Mouse (Mus musculus): ENCODE results near the gene Oit3.
"Not testable (repeated sequence)": the region's sequence is repeated elsewhere in the genome, so short reads cannot be mapped to it uniquely, and the experiment has no call there.

Oit3 gene

GRCm38 (mm10) chr10:59429448-59430135, 12.0 kb downstream of the Oit3 start:
- DNase-seq (ENCODE audit: extremely low spot score): no peak

DNA sequence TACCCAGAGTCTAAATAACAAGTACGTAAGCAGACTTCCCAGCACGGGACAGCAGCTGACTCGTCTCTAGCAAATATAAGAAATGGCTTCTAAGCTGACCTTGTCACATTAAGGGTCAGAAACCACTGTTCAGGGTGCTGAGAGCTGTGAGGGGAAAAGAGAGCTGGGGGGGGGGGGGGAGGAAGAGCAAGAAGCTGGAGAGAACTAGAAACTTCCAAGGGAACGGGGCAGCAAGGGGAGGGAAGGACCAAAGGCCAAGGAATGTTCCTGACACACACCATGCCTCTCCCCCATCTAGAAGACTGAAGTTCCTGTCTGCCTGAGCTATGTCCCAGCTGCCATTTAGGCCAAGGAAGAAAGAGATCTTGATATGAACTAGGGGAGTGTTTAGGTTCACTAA, 15.2 kb downstream of the Oit3 start:
- no peak for DNase-seq (ENCODE audit: extremely low spot score)

- DNase-seq (ENCODE audit: extremely low spot score): no peak
Observed at GRCm38 (mm10) chr10:59425369-59425768, 16.2 kb downstream of the Oit3 start.

DNA sequence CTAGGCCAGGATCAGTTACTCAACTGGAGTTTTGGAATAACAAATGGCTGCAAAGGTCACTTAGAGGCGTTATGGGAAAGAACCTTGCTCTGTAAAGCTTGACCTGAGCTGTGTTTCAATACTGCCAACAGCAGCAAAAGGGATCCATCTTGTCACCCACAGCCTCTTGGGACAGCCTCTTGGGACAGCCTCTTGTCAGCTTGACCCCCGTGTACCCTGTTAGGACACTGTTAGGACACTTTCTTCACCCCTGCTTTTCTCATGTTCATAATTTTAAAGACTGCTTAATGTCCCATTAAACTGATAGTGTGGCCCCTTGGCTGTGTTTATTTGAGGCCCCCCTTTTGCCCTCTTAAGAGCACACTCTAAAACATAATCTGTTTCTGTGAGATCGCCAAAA, 17.1 kb downstream of the Oit3 start:
- no peak for DNase-seq (ENCODE audit: extremely low spot score)

GRCm38 (mm10) chr10:59419516-59419915, 22.1 kb downstream of the Oit3 start:
- no peak for DNase-seq (ENCODE audit: extremely low spot score)

GRCm38 (mm10) chr10:59416623-59417022, 25.0 kb downstream of the Oit3 start:
- DNase-seq (ENCODE audit: extremely low spot score): no peak

DNA sequence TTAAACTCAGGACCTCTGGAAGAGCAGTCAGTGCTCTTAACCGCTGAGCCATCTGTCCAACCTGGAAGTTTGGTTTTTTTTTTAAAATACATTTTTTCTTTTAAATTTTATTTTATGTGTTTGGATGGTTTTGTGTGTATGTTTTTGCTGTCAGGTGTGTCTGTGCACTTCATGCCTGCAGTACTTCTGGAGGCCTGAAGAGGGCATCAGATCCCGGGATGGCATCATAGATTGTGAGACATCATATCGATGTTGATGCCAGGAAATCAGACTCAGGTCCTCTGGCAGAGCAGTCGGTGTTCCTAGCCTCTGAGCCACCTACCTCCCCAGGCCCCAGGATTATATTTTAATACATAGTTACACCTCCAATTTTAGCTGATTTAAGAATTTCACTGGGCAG, 27.9 kb downstream of the Oit3 start:
- DNase-seq (ENCODE audit: extremely low spot score): no peak

DNA sequence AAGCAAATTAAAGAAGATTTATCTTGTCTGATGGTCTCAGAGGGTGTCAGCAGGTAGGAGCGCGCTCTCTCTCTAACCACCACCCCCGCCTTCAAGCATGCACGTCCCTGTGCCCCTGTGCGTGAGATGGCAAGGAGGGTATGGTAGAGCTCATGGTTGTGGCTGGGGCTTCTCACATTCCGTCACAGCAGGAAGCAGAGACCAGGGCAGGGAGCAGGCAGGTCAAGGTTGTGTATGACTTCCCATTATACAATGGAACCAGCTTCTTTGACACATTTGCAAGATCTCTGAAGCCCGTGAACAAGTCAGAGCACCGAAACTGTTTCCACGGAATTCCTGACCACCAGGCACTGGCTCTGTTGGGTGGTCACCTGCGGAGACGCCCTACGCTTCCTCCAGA, 31.3 kb downstream of the Oit3 start:
- DNase-seq (ENCODE audit: extremely low spot score): no peak

GRCm38 (mm10) chr10:59408499-59408898, 33.1 kb downstream of the Oit3 start:
- DNase-seq (ENCODE audit: extremely low spot score): no peak

- no peak for DNase-seq (ENCODE audit: extremely low spot score)
Observed at GRCm38 (mm10) chr10:59403793-59404149, 37.8 kb downstream of the Oit3 start.

DNA sequence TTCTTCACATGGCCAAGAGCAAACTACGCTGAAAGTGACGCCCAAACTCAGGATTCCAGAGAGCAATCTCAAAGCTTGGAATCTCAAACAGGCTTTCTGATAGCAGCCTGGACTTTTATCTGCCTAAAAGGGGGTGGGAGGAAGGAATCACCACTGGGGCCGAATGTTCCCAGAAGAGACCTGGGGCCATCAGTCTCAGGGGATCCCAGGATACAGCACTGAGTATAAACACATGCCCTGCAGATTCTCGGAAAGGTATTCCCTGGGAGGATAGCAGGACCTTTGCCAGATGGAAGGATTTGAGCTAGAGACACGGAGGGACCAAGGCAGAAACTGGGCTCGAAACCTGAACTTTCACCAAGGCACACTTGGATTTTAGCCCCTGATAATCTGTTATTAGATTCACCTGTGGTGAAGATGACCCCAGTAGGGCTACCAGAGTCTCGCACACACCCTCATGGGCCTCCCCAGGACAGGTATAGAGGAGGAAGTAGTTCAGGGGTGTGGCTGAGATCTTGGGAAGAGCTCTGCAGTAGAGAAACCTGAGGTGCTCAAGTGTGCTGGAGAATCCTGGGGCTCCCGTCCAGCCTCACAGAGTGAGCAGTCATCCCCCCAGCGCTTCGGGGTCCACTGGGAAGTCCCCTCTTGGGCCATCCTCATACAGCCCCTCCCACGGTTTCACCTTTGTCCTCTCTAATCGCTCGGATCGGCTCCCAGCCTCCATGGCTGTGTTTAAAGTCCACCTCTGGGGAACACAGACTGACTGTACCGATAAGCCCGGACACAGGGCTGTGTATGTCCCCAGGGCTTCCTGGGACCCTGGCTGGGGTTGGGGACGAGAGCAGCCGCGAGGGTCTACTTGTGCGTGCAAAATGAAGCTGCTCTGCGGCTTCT, 38.4 kb downstream of the Oit3 start, which contains the start of gene Pla2g12b:
Pla2g12b (plus strand) TSS at position 762 of the 894 bp plus-strand sequence.
- DNase-seq (ENCODE audit: extremely low spot score): no peak

- not testable (repeated sequence) for DNase-seq (ENCODE audit: extremely low spot score)
Observed at GRCm38 (mm10) chr10:59395461-59395860, 46.1 kb downstream of the Oit3 start, which contains the start of gene Gm10273. Gene Gm10273, plus strand, starts transcription at chr10:59395632.

DNA sequence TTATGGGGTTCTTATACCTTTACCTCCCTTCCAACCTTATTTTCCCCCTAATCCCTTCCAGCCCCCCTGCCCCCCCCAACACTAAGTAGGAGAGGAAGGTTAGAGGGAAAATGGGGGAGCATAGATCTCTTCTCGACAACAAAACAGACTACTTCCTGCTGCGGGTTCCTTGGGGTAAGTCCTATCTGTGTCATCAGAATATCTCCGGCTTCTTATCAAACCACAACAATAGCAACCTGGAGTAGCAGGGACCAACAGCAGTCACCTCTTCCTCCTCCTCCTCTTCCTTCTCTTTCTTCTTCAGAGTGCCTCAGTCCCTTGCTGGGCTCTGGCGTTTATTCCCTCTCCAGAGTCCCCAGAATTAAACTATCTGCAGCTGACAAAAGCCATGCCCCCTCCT, 49.7 kb downstream of the Oit3 start:
- no peak for DNase-seq (ENCODE audit: extremely low spot score)

DNA sequence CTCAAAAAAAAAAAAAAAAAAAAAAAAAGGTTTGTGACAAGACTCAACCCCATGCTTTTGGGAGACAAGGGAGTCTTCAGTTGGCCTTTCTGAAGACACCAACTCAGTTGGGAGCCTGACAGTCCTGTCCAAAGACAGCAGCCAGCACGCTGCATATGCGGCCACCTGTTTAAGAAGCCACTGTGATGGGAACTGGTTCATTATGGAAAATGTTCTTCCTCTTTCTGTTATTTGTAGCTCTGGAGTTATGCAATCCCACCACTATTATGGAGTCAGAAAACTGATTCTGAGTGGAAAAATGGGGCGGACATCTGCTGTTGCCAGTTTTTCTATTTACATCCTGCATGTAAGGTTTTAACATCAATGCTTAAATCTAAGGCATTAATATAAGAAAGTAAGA, 51.9 kb downstream of the Oit3 start:
- no peak for DNase-seq (ENCODE audit: extremely low spot score)

DNA sequence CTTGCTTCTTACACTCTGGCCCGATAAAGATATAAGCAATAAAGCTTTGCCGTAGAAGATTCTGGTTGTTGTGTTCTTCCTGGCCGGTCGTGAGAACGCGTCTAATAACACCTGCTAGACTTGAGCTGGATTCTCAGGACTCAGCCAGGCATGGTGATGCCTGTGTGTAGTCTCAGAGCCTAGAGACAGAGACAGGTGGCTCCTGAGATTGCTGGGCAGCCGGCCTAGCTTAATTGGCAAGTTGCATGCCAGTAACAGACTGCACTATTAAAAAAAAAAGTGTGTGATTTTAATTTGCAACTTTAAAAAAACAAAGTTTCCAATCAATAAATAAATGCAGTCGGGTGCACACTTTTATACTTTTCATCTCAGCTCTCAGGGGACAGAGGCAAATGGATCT, 54.6 kb downstream of the Oit3 start:
- no peak for DNase-seq (ENCODE audit: extremely low spot score)

DNA sequence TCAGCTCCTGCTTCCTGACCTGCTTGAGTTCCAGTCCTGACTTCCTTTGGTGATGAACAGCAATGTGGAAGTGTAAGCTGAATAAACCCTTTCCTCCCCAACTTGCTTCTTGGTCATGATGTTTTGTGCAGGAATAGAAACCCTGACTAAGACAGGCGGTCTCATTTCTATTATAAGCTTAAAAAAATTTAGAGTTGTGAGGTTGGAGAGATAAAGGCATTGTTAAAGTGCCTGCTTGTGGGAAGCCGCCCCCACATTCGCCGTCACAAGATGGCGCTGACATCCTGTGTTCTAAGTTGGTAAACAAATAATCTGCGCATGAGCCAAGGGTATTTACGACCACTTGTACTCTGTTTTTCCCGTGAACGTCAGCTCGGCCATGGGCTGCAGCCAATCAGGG, 60.0 kb downstream of the Oit3 start:
- DNase-seq (ENCODE audit: extremely low spot score): not testable (repeated sequence)

GRCm38 (mm10) chr10:59380411-59380821, 61.2 kb downstream of the Oit3 start:
- DNase-seq (ENCODE audit: extremely low spot score): no peak

- no peak for DNase-seq (ENCODE audit: extremely low spot score)
Observed at GRCm38 (mm10) chr10:59379927-59380326, 61.7 kb downstream of the Oit3 start.

DNA sequence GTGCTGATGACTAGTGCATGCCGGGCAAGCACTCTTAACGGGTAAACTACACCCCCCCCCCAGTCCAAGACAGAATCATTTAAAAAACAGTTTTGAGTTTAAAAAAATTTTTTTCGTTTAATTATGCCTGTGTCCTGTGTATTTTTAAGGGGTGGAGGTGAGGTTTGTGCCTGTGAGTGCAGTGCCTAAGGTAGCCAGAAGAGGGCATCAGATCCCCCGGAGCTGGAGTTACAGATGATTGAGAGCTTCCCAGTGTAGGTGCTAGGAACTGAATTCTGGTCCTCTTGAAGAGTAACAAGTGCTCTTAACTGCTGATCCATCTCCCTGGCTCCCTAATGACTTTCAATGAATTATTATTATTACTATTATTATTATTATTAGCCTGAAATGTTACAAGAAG, 62.9 kb downstream of the Oit3 start:
- no peak for DNase-seq (ENCODE audit: extremely low spot score)

DNA sequence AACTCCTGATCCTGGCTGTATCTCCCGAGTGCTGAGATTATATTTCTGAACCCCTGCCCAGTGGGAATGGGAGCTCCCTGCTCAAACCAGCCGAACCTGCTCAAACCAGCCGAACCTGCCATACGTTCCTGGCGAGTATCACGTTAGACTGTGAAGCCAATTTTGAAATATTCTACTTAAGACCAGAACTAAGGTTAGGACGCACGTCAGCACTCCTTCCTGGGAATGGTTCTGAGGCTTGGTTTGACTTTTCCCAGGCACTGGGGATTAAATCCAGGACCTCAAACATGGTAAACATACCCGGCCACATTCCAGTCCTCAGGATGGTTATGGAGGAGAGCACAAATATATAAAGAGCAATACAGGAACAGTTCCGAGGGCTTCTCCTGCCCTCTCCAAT, 63.7 kb downstream of the Oit3 start:
- no peak for DNase-seq (ENCODE audit: extremely low spot score)

All from embryo, embryonic 9.5 days (tissue).